Mouse (Mus musculus) forebrain, embryonic 12.5 days (tissue): ENCODE measurements around the gene Odaph. TPM values are rescaled to one million over a fixed set of nuclear protein-coding genes. Genes with fewer than 3 reads are reported as not detected.
"Not testable (repeated sequence)": the region's sequence is repeated elsewhere in the genome, so short reads cannot be mapped to it uniquely, and the experiment has no call there.

Experiments used
- ATAC-seq: fragments of 200-750 bp; cut with Nextera tagmentation; 2 replicates; pipeline ENCODE4 v1.8.0; 2017; ENCODE audit warnings: moderate TSS enrichment; ENCODE audit not compliant: low FRiP score
- H3K27ac ChIP-seq: fragments of 300-500 bp; sonication (generic); 2 replicates; pipeline ENCODE4 v1.5.1; 2016; ENCODE audit warnings: mild to moderate bottlenecking
- H3K27me3 ChIP-seq: fragments of 300-500 bp; sonication (generic); 2 replicates; pipeline ENCODE4 v1.6.1; 2016; ENCODE audit warnings: mild to moderate bottlenecking
- H3K36me3 ChIP-seq: fragments of 300-500 bp; sonication (generic); replicated peaks from 2 replicates; pipeline ENCODE4 v1.6.1; 2016; ENCODE audit warnings: mild to moderate bottlenecking
- H3K4me1 ChIP-seq: fragments of 300-500 bp; sonication (generic); 2 replicates; pipeline ENCODE4 v1.6.1; 2016
- H3K4me2 ChIP-seq: fragments of 300-500 bp; sonication (generic); 2 replicates; pipeline ENCODE4 v1.6.1; 2016; ENCODE audit warnings: mild to moderate bottlenecking, moderate library complexity
- H3K4me3 ChIP-seq: fragments of 300-500 bp; sonication (generic); replicated peaks from 2 replicates; pipeline ENCODE4 v1.5.1; 2016; ENCODE audit warnings: mild to moderate bottlenecking
- H3K9ac ChIP-seq: fragments of 300-500 bp; sonication (generic); 2 replicates; pipeline ENCODE4 v1.6.1; 2016; ENCODE audit warnings: mild to moderate bottlenecking
- H3K9me3 ChIP-seq: fragments of 300-500 bp; sonication (generic); 2 replicates; pipeline ENCODE4 v1.6.1; 2016
- WGBS: fragments of 180-500 bp; shearing (Covaris S2); methylation state at CpG from one replicate; pipeline ENCODE4 v1.1.7; 2016; 5-methylcytosine and 5-hydroxymethylcytosine counted together
- polyA plus RNA-seq: library from polyadenylated mRNA; unstranded; fragments of >200 nt; fragmentation: Nextera tagmentation; extraction: Ambion mirVana; gene quantifications from 2 replicates; pipeline ENCODE4 v1.2.1, GENCODE M21; 2016

The Odaph gene
- not detected in 2 replicates for polyA plus RNA-seq

- no peaks in the 10 kb centered on the region for H3K27me3 ChIP-seq
- no peak for ATAC-seq
- H3K27ac ChIP-seq: no peak within 1 kb of the TSS
- no peak within 1 kb of the TSS for H3K4me2 ChIP-seq
- no peaks in the 10 kb centered on the region for H3K4me1 ChIP-seq
- H3K9ac ChIP-seq: no peak within 1 kb of the TSS
- H3K4me3 ChIP-seq: no peak within 1 kb of the TSS
- 71% methylated on average over 4 of the region's 4 CpGs for WGBS
- no peaks in the 10 kb centered on the region for H3K36me3 ChIP-seq
- no peaks in the 10 kb centered on the region for H3K9me3 ChIP-seq
Observed at GRCm38 (mm10) chr5:91987236-91987635, at the start of gene Odaph. Odaph (plus strand) TSS chr5:91987475.

DNA sequence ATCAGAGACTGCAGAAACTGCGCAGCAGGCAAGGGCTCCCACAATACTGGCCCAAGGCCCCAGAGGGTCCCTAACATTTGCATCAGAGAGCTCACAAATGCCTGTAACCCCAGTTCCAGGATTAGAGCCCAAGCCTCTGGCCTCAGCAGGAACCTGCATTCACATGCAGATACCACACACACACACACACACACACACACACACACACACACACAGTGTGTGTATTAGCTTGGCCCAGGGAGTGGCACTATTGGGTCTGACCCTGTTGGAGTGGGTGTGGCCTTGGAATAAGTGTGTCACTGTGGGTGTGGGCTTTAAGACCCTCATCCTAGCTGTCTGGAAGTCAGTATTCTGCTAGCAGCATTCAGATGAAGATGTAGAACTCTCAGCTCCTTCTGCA, 41.7 kb upstream of the Odaph start:
- peaks cover 31% of the 10 kb centered on the region for H3K36me3 ChIP-seq
- 67% methylated on average over 1 of the region's 1 CpGs for WGBS
- ATAC-seq, H3K27me3 ChIP-seq, H3K4me1 ChIP-seq, H3K4me2 ChIP-seq, H3K4me3 ChIP-seq, H3K27ac ChIP-seq, H3K9me3 ChIP-seq, H3K9ac ChIP-seq: not testable (repeated sequence)

- Histone ChIP-seq H3K4me3 (no peak overlapping the region), H3K27me3 (no peaks in the 10 kb centered on the region), H3K9me3 (no peaks in the 10 kb centered on the region), H3K27ac (no peak overlapping the region), H3K36me3 (peaks cover 35% of the 10 kb centered on the region), H3K4me2 (no peak overlapping the region), H3K4me1 (no peaks in the 10 kb centered on the region), H3K9ac (no peak overlapping the region)
- 94% methylated on average over 4 of the region's 4 CpGs for whole genome bisulfite sequencing
- ATAC-seq: no peak
Observed at GRCm38 (mm10) chr5:91947008-91947407, 40.3 kb upstream of the Odaph start.

DNA sequence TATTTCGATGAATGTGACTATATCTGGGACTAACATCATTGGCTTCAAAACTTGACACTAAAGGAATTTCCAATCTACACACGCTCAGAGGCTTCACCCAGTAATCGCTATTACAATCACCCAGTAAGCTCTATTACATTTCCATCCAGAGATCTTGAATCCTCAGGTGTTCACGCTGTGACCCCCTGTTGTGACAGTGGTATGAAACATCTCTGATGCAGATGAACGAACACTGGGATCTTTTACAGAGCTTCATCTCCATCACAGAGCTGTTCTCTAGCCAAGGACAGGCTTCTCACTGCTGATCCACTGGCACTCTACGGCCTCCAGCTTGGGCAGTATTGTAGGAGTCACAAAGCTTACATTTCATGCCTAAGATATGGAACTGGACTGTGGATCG, 37.8 kb upstream of the Odaph start:
- peaks cover 49% of the 10 kb centered on the region for H3K36me3 ChIP-seq
- no peak overlapping the region for H3K27ac ChIP-seq
- H3K4me2 ChIP-seq: no peak overlapping the region
- no peak overlapping the region for H3K4me3 ChIP-seq
- no peaks in the 10 kb centered on the region for H3K9me3 ChIP-seq
- 93% methylated on average over 7 of the region's 7 CpGs for WGBS
- ATAC-seq: no peak
- H3K27me3 ChIP-seq: no peaks in the 10 kb centered on the region
- no peak overlapping the region for H3K9ac ChIP-seq
- H3K4me1 ChIP-seq: no peaks in the 10 kb centered on the region

GRCm38 (mm10) chr5:91951404-91951803, 35.9 kb upstream of the Odaph start:
- H3K36me3 ChIP-seq: peaks cover 49% of the 10 kb centered on the region
- no peak for ATAC-seq
- H3K27me3 ChIP-seq: no peaks in the 10 kb centered on the region
- H3K4me1 ChIP-seq: no peaks in the 10 kb centered on the region
- H3K9ac ChIP-seq: no peak overlapping the region
- H3K4me2 ChIP-seq: no peak overlapping the region
- no peak overlapping the region for H3K27ac ChIP-seq
- no peak overlapping the region for H3K4me3 ChIP-seq
- no peaks in the 10 kb centered on the region for H3K9me3 ChIP-seq

DNA sequence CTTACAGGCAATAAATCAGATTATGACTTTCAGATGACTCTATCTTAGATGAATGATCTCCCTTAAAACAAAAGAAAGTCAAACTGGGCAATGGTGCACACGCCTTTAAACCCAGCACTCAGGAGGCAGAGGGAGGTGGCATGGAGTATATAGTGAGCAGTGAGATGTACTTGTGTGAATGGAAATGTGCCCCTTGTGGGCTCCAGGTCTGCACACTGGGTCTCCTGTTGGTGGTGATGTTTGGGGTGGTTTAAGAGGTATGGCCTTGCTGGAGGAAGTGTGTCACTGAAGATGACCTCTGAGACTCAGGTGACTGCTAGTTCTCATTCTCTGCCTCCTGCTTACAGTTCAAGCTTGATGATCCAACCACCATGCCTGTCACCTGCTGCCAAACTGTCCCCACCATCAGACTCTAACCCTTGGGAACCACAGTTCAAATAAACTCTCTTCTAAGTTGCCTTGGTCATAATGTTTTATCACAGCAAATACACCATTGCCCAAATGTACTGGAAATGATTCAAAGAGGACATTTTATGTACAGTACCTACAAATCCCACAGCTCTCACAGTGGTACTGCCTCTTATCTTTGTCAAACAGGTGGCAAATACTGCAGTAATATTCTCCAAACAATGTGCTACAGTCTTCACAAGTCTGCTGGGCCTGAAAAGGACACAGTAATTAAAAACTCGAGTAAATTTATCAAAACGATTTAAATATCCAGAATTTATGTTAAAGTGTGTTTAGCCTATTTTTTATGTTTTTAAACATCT, 30.1 kb upstream of the Odaph start:
- H3K9me3 ChIP-seq: no peaks in the 10 kb centered on the region
- H3K27me3 ChIP-seq: no peaks in the 10 kb centered on the region
- peaks cover 19% of the 10 kb centered on the region for H3K4me1 ChIP-seq
- H3K9ac ChIP-seq: no peak overlapping the region
- ATAC-seq: no peak
- no peak overlapping the region for H3K27ac ChIP-seq
- no peak overlapping the region for H3K4me3 ChIP-seq
- peaks cover 30% of the 10 kb centered on the region for H3K36me3 ChIP-seq
- no peak overlapping the region for H3K4me2 ChIP-seq
- WGBS: 94% methylated on average over 3 of the region's 3 CpGs

DNA sequence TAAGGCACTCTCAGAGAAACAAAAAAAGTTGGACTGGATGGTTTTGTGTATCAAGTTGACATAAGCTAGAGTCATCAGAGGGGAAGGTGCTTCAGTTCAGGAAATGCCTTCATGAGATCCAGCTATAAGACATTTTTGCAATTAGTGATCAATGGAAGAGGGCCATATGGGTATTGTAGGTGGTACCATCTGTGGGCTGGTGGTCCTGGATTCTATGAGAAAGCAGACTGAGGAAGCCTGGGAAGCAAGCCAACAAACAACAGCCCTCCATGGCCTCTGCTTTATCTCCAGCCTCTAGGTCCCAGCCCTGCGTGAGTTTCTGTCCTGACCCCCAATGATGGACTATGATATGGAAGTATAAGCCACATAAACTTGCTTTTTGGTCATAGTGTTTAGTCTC, 28.2 kb upstream of the Odaph start:
- no peak overlapping the region for H3K9ac ChIP-seq
- 96% methylated on average over 1 of the region's 1 CpGs for WGBS

DNA sequence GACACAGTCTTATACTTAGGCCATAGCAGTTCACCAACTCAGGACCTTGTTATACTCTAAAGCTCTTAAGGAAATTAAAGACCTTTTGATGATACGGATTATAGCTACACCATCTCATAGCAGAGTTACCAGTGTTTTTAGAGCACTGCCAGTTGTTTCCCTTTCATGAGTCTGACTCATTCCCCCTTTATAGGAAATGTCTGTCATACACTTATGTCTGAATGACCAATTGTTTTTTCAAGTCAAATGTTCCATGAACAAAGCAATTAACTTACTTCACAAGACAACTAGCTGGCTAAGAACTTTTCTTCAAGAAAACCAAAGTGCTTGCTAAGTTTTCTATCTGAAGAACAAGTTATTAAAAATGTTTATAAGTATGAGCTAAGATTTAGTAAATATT, 27.3 kb upstream of the Odaph start:
- no peak for ATAC-seq
- Histone ChIP-seq H3K4me1 (peaks cover 26% of the 10 kb centered on the region), H3K4me3 (no peak overlapping the region), H3K9ac (no peak overlapping the region), H3K4me2 (no peak overlapping the region), H3K27me3 (no peaks in the 10 kb centered on the region), H3K27ac (no peak overlapping the region), H3K9me3 (no peaks in the 10 kb centered on the region), H3K36me3 (peaks cover 12% of the 10 kb centered on the region)
- 82% methylated on average over 1 of the region's 1 CpGs for WGBS

More for the DNA sequence above, 28.2 kb upstream of the Odaph start:
- Histone ChIP-seq H3K36me3 (peaks cover 18% of the 10 kb centered on the region), H3K4me3 (no peak overlapping the region), H3K4me2 (no peak overlapping the region), H3K27me3 (no peaks in the 10 kb centered on the region), H3K9me3 (no peaks in the 10 kb centered on the region), H3K27ac (no peak overlapping the region), H3K4me1 (peaks cover 26% of the 10 kb centered on the region)
- no peak for ATAC-seq

- no peak overlapping the region for H3K9ac ChIP-seq
- H3K27ac ChIP-seq: no peak overlapping the region
- no peak overlapping the region for H3K4me3 ChIP-seq
- peaks cover 11% of the 10 kb centered on the region for H3K36me3 ChIP-seq
- H3K4me1 ChIP-seq: peaks cover 26% of the 10 kb centered on the region
- WGBS: 78% methylated on average over 3 of the region's 3 CpGs
- H3K27me3 ChIP-seq: no peaks in the 10 kb centered on the region
- ATAC-seq: no peak
- H3K4me2 ChIP-seq: 0 out of 2 replicates have a peak overlapping the region, but pooled peaks have one; percentile 64
- H3K9me3 ChIP-seq: no peaks in the 10 kb centered on the region
Observed at GRCm38 (mm10) chr5:91960606-91961254, 26.5 kb upstream of the Odaph start.

GRCm38 (mm10) chr5:91961370-91961769, 25.9 kb upstream of the Odaph start:
- Histone ChIP-seq H3K9me3 (no peaks in the 10 kb centered on the region), H3K4me2 (peak overlapping the region; percentile 64), H3K4me3 (peak overlapping the region; percentile 74), H3K36me3 (peaks cover 11% of the 10 kb centered on the region), H3K4me1 (peaks cover 26% of the 10 kb centered on the region), H3K9ac (0 out of 2 replicates have a peak overlapping the region, but pooled peaks have one; percentile 78), H3K27me3 (no peaks in the 10 kb centered on the region), H3K27ac (no peak overlapping the region)
- WGBS: 93% methylated on average over 1 of the region's 1 CpGs
- ATAC-seq: no peak

- under 1% methylated on average over 14 of the region's 14 CpGs for WGBS
- Histone ChIP-seq H3K4me3 (peak overlapping the region; percentile 74), H3K27ac (peak overlapping the region; percentile 98), H3K36me3 (peaks cover 3% of the 10 kb centered on the region), H3K27me3 (no peaks in the 10 kb centered on the region), H3K4me1 (peaks cover 26% of the 10 kb centered on the region), H3K4me2 (peak overlapping the region; percentile 64), H3K9ac (peak overlapping the region; percentile 78), H3K9me3 (no peaks in the 10 kb centered on the region)
- no peak for ATAC-seq
Observed at GRCm38 (mm10) chr5:91962259-91962638, 25.0 kb upstream of the Odaph start.

DNA sequence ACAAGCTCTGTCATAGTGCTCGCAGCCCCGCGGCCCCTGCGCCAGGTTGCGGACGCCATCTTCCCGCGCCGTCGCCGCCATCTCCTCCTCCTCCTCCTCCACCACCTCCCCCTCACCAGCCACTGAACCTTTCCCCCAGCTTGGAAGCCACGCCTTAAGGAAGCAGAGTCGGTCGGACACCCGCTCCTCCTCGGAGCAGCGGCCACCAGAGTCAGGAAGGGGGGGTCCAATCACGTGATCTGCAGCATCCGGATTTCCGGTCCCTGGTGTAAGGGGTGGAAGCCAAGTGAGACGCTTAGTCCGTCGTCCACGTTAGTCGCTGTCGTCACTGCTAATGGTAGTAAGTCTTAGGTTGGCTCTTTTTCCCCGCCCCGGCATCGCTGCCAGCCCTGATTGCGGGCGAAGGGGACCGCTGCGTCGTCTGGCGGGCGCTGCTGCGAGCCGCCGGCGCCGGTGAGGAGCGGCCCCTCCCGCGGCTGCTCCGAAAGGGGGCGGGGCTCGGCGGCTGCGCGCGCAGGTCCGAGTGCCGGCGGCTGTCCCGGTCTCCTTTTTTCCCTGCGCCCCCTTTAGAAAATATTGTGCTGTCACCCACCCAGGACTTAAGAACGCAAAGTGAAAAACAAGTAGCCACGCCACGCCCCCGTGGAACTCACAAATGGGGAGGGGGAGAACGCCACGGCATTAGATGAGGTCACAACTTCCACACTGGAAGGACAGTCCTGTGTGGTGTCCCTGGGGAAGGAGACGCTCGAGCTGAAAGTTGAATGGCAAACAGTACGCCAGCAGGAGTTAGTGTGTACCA, 24.4 kb upstream of the Odaph start, which contains the start of gene Rchy1:
TSS of gene Rchy1 (minus strand) at position 430 of the 802 bp plus-strand sequence.
- peak; percentile 99 for ATAC-seq
- peak within 1 kb of the TSS; percentile 98 for H3K27ac ChIP-seq
- peak within 1 kb of the TSS; percentile 74 for H3K4me3 ChIP-seq
- peaks cover 26% of the 10 kb centered on the region for H3K4me1 ChIP-seq
- no peaks in the 10 kb centered on the region for H3K36me3 ChIP-seq
- H3K9ac ChIP-seq: peak within 1 kb of the TSS; percentile 78
- H3K9me3 ChIP-seq: no peaks in the 10 kb centered on the region
- H3K27me3 ChIP-seq: no peaks in the 10 kb centered on the region
- H3K4me2 ChIP-seq: peak within 1 kb of the TSS; percentile 64
- under 1% methylated on average over 65 of the region's 65 CpGs for WGBS
